22 mouse cellular contexts compared by ENCODE assay signal in genomic region chr3:99030636-99031035, GRCm38 (mm10).
DNase-seq lines count a peak whose midpoint lies in the region; ATAC-seq lines count a peak whose summit lies in the region.
"Had no signal": no experiment of that assay in that cellular context is flagged by ENCODE, and none has a peak within 500 bp of the region (broad histone marks: within the 10 kb centered on the region; RNA-seq: fewer than 3 reads in every experiment).

No protein-coding gene starts in this region.

- ATAC-seq in hindbrain, embryonic 11.5 days (ENCODE audit: low FRiP score): peak; percentile 67; the same call in 1 of the 2 replicates
- ATAC-seq in hindbrain, embryonic 14.5 days (ENCODE audit: low FRiP score): no peak
- ATAC-seq in neural tube, embryonic 15.5 days (ENCODE audit: low FRiP score): no peak
- no peak for ATAC-seq in kidney, embryonic 16.5 days (ENCODE audit: low FRiP score, low TSS enrichment)
- ATAC-seq in forebrain, embryonic 14.5 days: no peak
- ATAC-seq: forebrain, embryonic 15.5 days; inflammation-experienced regulatory T-cells, adult 6 months had no signal

- no peak overlapping the region for H3K4me2 ChIP-seq in hindbrain, embryonic 11.5 days (replicated peaks; ENCODE audit: low read depth, low read length)
- no peak overlapping the region for H3K4me2 ChIP-seq in hindbrain, embryonic 14.5 days (replicated peaks)
- H3K4me2 ChIP-seq in neural tube, embryonic 15.5 days: no peak overlapping the region
- no peak overlapping the region for H3K4me2 ChIP-seq in kidney, embryonic 16.5 days (replicated peaks; ENCODE audit: low read depth, low read length)
- no peak overlapping the region for H3K4me2 ChIP-seq in forebrain, embryonic 14.5 days (ENCODE audit: low read length)
- H3K4me2 ChIP-seq: embryonic facial prominence, embryonic 15.5 days; forebrain, embryonic 15.5 days; hindbrain, embryonic 15.5 days had no signal

- no peak overlapping the region for H3K9ac ChIP-seq in hindbrain, embryonic 11.5 days (ENCODE audit: low read depth, low read length)
- H3K9ac ChIP-seq in hindbrain, embryonic 14.5 days: no peak overlapping the region
- no peak overlapping the region for H3K9ac ChIP-seq in neural tube, embryonic 15.5 days (replicated peaks)
- H3K9ac ChIP-seq in kidney, embryonic 16.5 days (replicated peaks; ENCODE audit: low read length): no peak overlapping the region
- no peak overlapping the region for H3K9ac ChIP-seq in forebrain, embryonic 14.5 days (ENCODE audit: low read length)
- H3K9ac ChIP-seq: embryonic facial prominence, embryonic 15.5 days; forebrain, embryonic 15.5 days; hindbrain, embryonic 15.5 days had no signal

- no peaks in the 10 kb centered on the region for H3K9me3 ChIP-seq in hindbrain, embryonic 11.5 days (ENCODE audit: control insufficient read depth, low read length)
- no peaks in the 10 kb centered on the region for H3K9me3 ChIP-seq in hindbrain, embryonic 14.5 days (ENCODE audit: control insufficient read depth, low read length)
- no peaks in the 10 kb centered on the region for H3K9me3 ChIP-seq in neural tube, embryonic 15.5 days (replicated peaks)
- no peaks in the 10 kb centered on the region for H3K9me3 ChIP-seq in embryonic facial prominence, embryonic 10.5 days
- H3K9me3 ChIP-seq in kidney, embryonic 16.5 days (ENCODE audit: low read length): no peaks in the 10 kb centered on the region
- H3K9me3 ChIP-seq in forebrain, embryonic 14.5 days (replicated peaks; ENCODE audit: control insufficient read depth, low read length): no peaks in the 10 kb centered on the region
- H3K9me3 ChIP-seq: embryonic facial prominence, embryonic 15.5 days; forebrain, embryonic 10.5 days; forebrain, embryonic 15.5 days; heart, embryonic 10.5 days; hindbrain, embryonic 15.5 days had no signal

- H3K36me3 ChIP-seq in hindbrain, embryonic 11.5 days (ENCODE audit: control insufficient read depth, insufficient read depth, low read length): no peaks in the 10 kb centered on the region
- H3K36me3 ChIP-seq in hindbrain, embryonic 14.5 days (replicated peaks; ENCODE audit: control insufficient read depth, insufficient read depth): no peaks in the 10 kb centered on the region
- no peaks in the 10 kb centered on the region for H3K36me3 ChIP-seq in neural tube, embryonic 15.5 days
- H3K36me3 ChIP-seq in embryonic facial prominence, embryonic 10.5 days (replicated peaks): no peaks in the 10 kb centered on the region
- H3K36me3 ChIP-seq in kidney, embryonic 16.5 days (ENCODE audit: insufficient read depth, low read length): no peaks in the 10 kb centered on the region
- no peaks in the 10 kb centered on the region for H3K36me3 ChIP-seq in forebrain, embryonic 14.5 days (ENCODE audit: control insufficient read depth, insufficient read depth, low read length)
- H3K36me3 ChIP-seq: embryonic facial prominence, embryonic 15.5 days; forebrain, embryonic 10.5 days; forebrain, embryonic 15.5 days; heart, embryonic 10.5 days; hindbrain, embryonic 15.5 days had no signal

- 44% methylated on average over 1 of the region's 1 CpGs for WGBS in hindbrain, embryonic 11.5 days
- 48% methylated on average over 1 of the region's 1 CpGs for WGBS in hindbrain, embryonic 14.5 days
- WGBS in neural tube, embryonic 15.5 days: 85% methylated on average over 1 of the region's 1 CpGs
- WGBS in embryonic facial prominence, embryonic 10.5 days: 18% methylated on average over 1 of the region's 1 CpGs
- 13% methylated on average over 1 of the region's 1 CpGs for WGBS in kidney, embryonic 16.5 days
- WGBS in forebrain, embryonic 14.5 days: 63% methylated on average over 1 of the region's 1 CpGs

- H3K4me3 ChIP-seq in hindbrain, embryonic 11.5 days (ENCODE audit: low read depth, low read length): no peak overlapping the region
- no peak overlapping the region for H3K4me3 ChIP-seq in hindbrain, embryonic 14.5 days (replicated peaks; ENCODE audit: low read length)
- H3K4me3 ChIP-seq in neural tube, embryonic 15.5 days (replicated peaks): no peak overlapping the region
- H3K4me3 ChIP-seq in embryonic facial prominence, embryonic 10.5 days: no peak overlapping the region
- H3K4me3 ChIP-seq in kidney, embryonic 16.5 days (ENCODE audit: low read length): no peak overlapping the region
- no peak overlapping the region for H3K4me3 ChIP-seq in forebrain, embryonic 14.5 days (ENCODE audit: low read depth, low read length)
- H3K4me3 ChIP-seq: embryonic facial prominence, embryonic 15.5 days; erythroblast, embryonic 14.5 days; forebrain, embryonic 10.5 days; forebrain, embryonic 15.5 days; heart, embryonic 10.5 days; hindbrain, embryonic 15.5 days had no signal

- peak; percentile 10 for DNase-seq in hindbrain, embryonic 11.5 days (ENCODE audit: low spot score)
- no peak for DNase-seq in hindbrain, embryonic 14.5 days (ENCODE audit: low spot score)
- DNase-seq in neural tube, embryonic 10.5 days (ENCODE audit: extremely low spot score, low spot score): peak; percentile 14
- DNase-seq in embryonic facial prominence, embryonic 10.5 days (ENCODE audit: low spot score): peak; percentile 64
- no peak for DNase-seq in forebrain, embryonic 14.5 days (ENCODE audit: low spot score)
- DNase-seq: adrenal gland, postnatal 14 days; cerebellum, adult 11-12 months; cerebellum, adult 9-11 months; cerebellum, postnatal 36 days; gastrocnemius, postnatal 10 days; heart, adult 18-20 months; heart, postnatal 10 days; heart, postnatal 4 days had no signal

- no peaks in the 10 kb centered on the region for H3K4me1 ChIP-seq in hindbrain, embryonic 11.5 days (replicated peaks; ENCODE audit: control insufficient read depth, insufficient read depth, low read length)
- no peaks in the 10 kb centered on the region for H3K4me1 ChIP-seq in hindbrain, embryonic 14.5 days (replicated peaks; ENCODE audit: control insufficient read depth, insufficient read depth, low read length)
- no peaks in the 10 kb centered on the region for H3K4me1 ChIP-seq in neural tube, embryonic 15.5 days
- H3K4me1 ChIP-seq in embryonic facial prominence, embryonic 10.5 days: peaks cover 13% of the 10 kb centered on the region
- no peaks in the 10 kb centered on the region for H3K4me1 ChIP-seq in kidney, embryonic 16.5 days (ENCODE audit: insufficient read depth, low read length)
- no peaks in the 10 kb centered on the region for H3K4me1 ChIP-seq in forebrain, embryonic 14.5 days (ENCODE audit: control insufficient read depth, insufficient read depth, low read length)
- H3K4me1 ChIP-seq: embryonic facial prominence, embryonic 15.5 days; forebrain, embryonic 15.5 days; hindbrain, embryonic 15.5 days had no signal

- no peaks in the 10 kb centered on the region for H3K27me3 ChIP-seq in hindbrain, embryonic 11.5 days (ENCODE audit: control insufficient read depth, insufficient read depth, low read length)
- no peaks in the 10 kb centered on the region for H3K27me3 ChIP-seq in hindbrain, embryonic 14.5 days (ENCODE audit: control insufficient read depth, insufficient read depth, low read length)
- H3K27me3 ChIP-seq in neural tube, embryonic 15.5 days (replicated peaks): no peaks in the 10 kb centered on the region
- no peaks in the 10 kb centered on the region for H3K27me3 ChIP-seq in embryonic facial prominence, embryonic 10.5 days (replicated peaks; ENCODE audit: low read depth, poor library complexity, severe bottlenecking)
- no peaks in the 10 kb centered on the region for H3K27me3 ChIP-seq in kidney, embryonic 16.5 days (ENCODE audit: insufficient read depth, low read length)
- H3K27me3 ChIP-seq in forebrain, embryonic 14.5 days (replicated peaks; ENCODE audit: control insufficient read depth, insufficient read depth, low read length): no peaks in the 10 kb centered on the region
- H3K27me3 ChIP-seq: embryonic facial prominence, embryonic 15.5 days; forebrain, embryonic 15.5 days; hindbrain, embryonic 15.5 days had no signal

- H3K27ac ChIP-seq in hindbrain, embryonic 11.5 days (ENCODE audit: low read depth, low read length): no peak overlapping the region
- no peak overlapping the region for H3K27ac ChIP-seq in hindbrain, embryonic 14.5 days
- H3K27ac ChIP-seq in neural tube, embryonic 15.5 days (replicated peaks): no peak overlapping the region
- H3K27ac ChIP-seq in embryonic facial prominence, embryonic 10.5 days (replicated peaks): peak overlapping the region; percentile 66
- no peak overlapping the region for H3K27ac ChIP-seq in kidney, embryonic 16.5 days (ENCODE audit: low read length)
- no peak overlapping the region for H3K27ac ChIP-seq in forebrain, embryonic 14.5 days (ENCODE audit: low read depth, low read length)
- H3K27ac ChIP-seq: embryonic facial prominence, embryonic 15.5 days; forebrain, embryonic 10.5 days; forebrain, embryonic 15.5 days; heart, embryonic 10.5 days; hindbrain, embryonic 15.5 days had no signal

Comparison
In these comparisons a context has a peak if more than half of its experiments do, and no peak if none do; other contexts are left out.
1. DNase-seq: peak in hindbrain, embryonic 11.5 days (single experiment), neural tube, embryonic 10.5 days (single experiment) and embryonic facial prominence, embryonic 10.5 days (single experiment); none in hindbrain, embryonic 14.5 days (single experiment) and forebrain, embryonic 14.5 days (single experiment).